Mouse (Mus musculus) megakaryocyte, embryonic 14.5 days (primary cell): ENCODE results near the gene Hist1h3h. TPM values are rescaled to one million over a fixed set of nuclear protein-coding genes. Genes with fewer than 3 reads are reported as not detected.
A peak's percentile ranks its signal among the peaks of the same experiment; 100 is the strongest.
"Not testable (repeated sequence)": the region's sequence is repeated elsewhere in the genome, so short reads cannot be mapped to it uniquely, and the experiment has no call there.

Source experiments
- H3K27me3 ChIP-seq: replicated peaks from 2 replicates; pipeline ENCODE3; 2012; ENCODE audit warnings: inconsistent platforms
- H3K36me3 ChIP-seq: replicated peaks from 2 replicates; pipeline ENCODE3; 2012; ENCODE audit warnings: low read length, inconsistent platforms, mixed read lengths
- H3K4me1 ChIP-seq: 2 replicates; pipeline ENCODE4 v1.6.1; 2012; ENCODE audit warnings: inconsistent platforms
- H3K4me3 ChIP-seq: replicated peaks from 2 replicates; pipeline ENCODE3; 2012; ENCODE audit warnings: moderate library complexity, mild to moderate bottlenecking, inconsistent platforms
- H3K9me3 ChIP-seq: 2 replicates; pipeline ENCODE4 v1.6.1; 2012; ENCODE audit warnings: inconsistent platforms
- FLI1 ChIP-seq: IDR thresholded peaks from 2 replicates; pipeline ENCODE4 v1.6.1; 2012; ENCODE audit warnings: low read length, inconsistent platforms, mixed read lengths
- GATA1 ChIP-seq: IDR thresholded peaks from 3 replicates; pipeline ENCODE4 v1.6.1; 2012; ENCODE audit warnings: mixed read lengths, low read length, inconsistent platforms, borderline replicate concordance
- polyA plus RNA-seq: library from polyadenylated mRNA; stranded (reverse); fragments of >175 nt; gene quantifications from 2 replicates; pipeline ENCODE4 v1.2.3, GENCODE M21; 2012; ENCODE audit warnings: low replicate concordance; ENCODE audit not compliant: insufficient read depth

Gene Hist1h3h
- polyA plus RNA-seq, 1 experiment = 72.9 TPM

DNA sequence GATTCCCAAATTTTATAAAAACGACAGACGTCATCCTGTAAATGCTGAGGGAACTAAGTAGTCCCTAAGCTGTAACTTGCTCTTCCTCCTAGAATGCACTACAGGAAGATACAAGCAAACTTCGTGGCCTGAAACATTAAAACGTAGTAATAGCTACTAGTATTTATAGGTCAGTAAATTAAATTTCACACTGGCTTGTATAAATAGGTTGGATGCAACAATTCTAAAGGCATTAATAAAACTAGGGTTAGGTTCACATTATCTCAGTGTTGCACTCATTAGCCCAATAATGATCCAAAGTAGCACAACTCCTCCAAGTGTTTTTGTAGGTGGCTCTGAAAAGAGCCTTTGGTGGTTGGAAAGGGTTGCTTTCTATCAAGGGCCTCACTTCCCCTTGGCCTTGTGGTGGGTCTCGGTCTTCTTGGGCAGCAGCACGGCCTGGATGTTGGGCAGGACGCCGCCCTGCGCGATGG is 35.6 kb downstream of the Hist1h3h start:
- TF ChIP-seq FLI1 = no peak
- TF ChIP-seq GATA1 = no peak
- no peaks in the 10 kb centered on the region for H3K36me3 ChIP-seq
- no peaks in the 10 kb centered on the region for H3K9me3 ChIP-seq
- H3K4me3 ChIP-seq = peak overlapping the region; percentile 86
- H3K27me3 ChIP-seq = no peaks in the 10 kb centered on the region
- peaks cover 54% of the 10 kb centered on the region for H3K4me1 ChIP-seq

DNA sequence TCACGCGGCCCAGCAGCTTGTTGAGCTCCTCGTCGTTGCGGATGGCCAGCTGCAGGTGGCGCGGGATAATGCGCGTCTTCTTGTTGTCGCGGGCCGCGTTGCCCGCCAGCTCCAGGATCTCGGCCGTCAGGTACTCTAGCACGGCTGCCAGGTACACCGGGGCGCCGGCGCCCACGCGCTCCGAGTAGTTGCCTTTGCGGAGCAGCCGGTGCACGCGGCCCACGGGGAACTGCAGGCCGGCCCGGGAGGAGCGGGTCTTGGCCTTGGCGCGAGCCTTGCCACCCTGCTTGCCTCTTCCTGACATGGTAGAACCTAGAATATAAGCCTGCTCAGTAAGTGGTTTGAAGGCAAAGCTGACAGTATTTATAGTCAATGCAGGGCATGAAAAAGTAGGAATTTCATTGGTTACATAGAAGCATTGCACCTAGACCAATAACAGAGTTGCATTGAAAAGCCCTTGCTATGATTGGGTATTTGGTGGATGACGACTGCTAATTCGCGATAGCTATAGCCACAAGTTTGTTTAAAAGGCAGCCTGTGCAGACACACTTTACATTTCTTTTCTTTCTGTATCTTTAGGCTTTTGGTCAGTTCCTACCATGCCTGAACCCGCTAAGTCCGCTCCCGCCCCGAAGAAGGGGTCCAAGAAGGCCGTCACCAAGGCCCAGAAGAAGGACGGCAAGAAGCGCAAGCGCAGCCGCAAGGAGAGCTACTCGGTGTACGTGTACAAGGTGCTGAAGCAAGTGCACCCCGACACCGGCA is 36.2 kb downstream of the Hist1h3h start, which contains the start of the genes Hist1h2ak and Hist1h2bn:
Gene Hist1h2ak (minus strand): TSS at position 304 of the 762 bp plus-strand sequence.
Gene Hist1h2bn (plus strand): TSS at position 600 of the 762 bp plus-strand sequence.
- not testable (repeated sequence) for H3K27me3 ChIP-seq

DNA sequence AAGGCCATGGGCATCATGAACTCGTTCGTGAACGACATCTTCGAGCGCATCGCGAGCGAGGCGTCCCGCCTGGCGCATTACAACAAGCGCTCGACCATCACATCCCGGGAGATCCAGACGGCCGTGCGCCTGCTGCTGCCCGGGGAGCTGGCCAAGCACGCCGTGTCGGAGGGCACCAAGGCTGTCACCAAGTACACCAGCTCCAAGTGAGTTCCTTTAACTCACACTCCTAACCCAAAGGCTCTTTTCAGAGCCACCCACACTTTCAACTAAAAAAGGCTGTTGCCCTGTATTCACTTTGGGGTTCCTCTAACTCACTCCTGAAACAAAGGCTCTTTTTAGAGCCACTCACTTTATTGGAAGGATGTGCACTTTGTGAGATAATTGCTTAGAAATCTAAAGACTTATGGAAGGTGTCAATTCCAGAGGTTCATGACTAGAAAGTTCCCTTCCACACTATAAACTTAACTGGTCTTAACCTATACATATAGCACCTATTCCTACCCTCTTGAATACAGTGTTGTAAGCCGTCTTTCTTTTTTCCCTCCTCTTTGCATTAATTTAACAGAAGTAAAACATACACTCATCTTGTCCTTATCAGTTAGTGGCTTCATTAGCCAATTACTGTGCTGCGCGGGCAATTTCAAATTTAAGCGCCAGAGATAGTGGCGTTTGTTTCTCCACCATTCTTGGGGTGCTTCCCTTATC is 37.0 kb downstream of the Hist1h3h start:
- H3K4me3 ChIP-seq = peak overlapping the region; percentile 85
- H3K4me1 ChIP-seq = peaks cover 49% of the 10 kb centered on the region
- H3K27me3 ChIP-seq, H3K9me3 ChIP-seq, H3K36me3 ChIP-seq: not testable (repeated sequence)

More for the DNA sequence above, 36.2 kb downstream of the Hist1h3h start, which contains the start of the genes Hist1h2ak and Hist1h2bn:
- H3K36me3 ChIP-seq, H3K9me3 ChIP-seq: not testable (repeated sequence)
- Histone ChIP-seq H3K4me3 (peak within 1 kb of the TSS; percentile 88), H3K4me1 (peaks cover 51% of the 10 kb centered on the region)

DNA sequence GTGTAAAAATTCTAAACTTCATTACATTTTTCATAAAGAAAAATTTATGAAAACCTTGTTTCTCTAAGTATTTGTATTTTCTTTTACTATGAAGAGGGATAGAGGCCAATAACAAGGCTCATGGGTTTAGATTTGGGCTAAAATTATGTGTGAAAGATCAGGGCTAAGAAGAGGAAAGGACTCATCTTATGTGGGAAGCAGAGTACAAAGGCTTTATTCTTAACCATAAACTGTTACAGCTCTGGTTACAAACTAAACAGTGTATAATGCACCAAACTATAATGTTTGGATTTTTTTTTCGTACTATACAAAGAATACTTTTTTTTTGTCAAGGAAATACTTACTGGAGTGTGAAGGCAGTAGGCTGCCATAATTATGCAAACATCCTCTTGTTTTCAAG is 38.2 kb downstream of the Hist1h3h start:
- H3K4me3 ChIP-seq = no peak overlapping the region
- peaks cover 36% of the 10 kb centered on the region for H3K4me1 ChIP-seq
- no peaks in the 10 kb centered on the region for H3K9me3 ChIP-seq
- TF ChIP-seq GATA1 = no peak
- TF ChIP-seq FLI1 = no peak
- H3K27me3 ChIP-seq = no peaks in the 10 kb centered on the region
- no peaks in the 10 kb centered on the region for H3K36me3 ChIP-seq

Other genes starting within 250 kb of the Hist1h3h start
- 0.92 TPM in 1 of 2 replicates, not detected in the other for gene Nkapl, start 249.2 kb upstream of the Hist1h3h start, polyA plus RNA-seq
- not detected in 2 replicates for gene Zkscan4, start 238.8 kb upstream of the Hist1h3h start, polyA plus RNA-seq
- not detected in 2 replicates for gene Gm10065, start 238.2 kb upstream of the Hist1h3h start, polyA plus RNA-seq
- 0.04 TPM in 1 of 2 replicates, not detected in the other for gene AK157302, start 222.4 kb upstream of the Hist1h3h start, polyA plus RNA-seq
- gene Gm11273, start 216.2 kb upstream of the Hist1h3h start, polyA plus RNA-seq = 6.5 and 41.0 TPM in 2 replicates
- gene Zkscan8, start 186.5 kb upstream of the Hist1h3h start, polyA plus RNA-seq = 0.20 TPM in 1 of 2 replicates, not detected in the other
- not detected in 2 replicates for gene Olfr1366, start 174.9 kb upstream of the Hist1h3h start, polyA plus RNA-seq
- gene Olfr1535, start 157.8 kb upstream of the Hist1h3h start, polyA plus RNA-seq = not detected in 2 replicates
- gene Olfr1364, start 135.9 kb upstream of the Hist1h3h start, polyA plus RNA-seq = 0.10 TPM in 1 of 2 replicates, not detected in the other
- not detected in 2 replicates for gene Olfr1362, start 103.6 kb upstream of the Hist1h3h start, polyA plus RNA-seq
- not detected in 2 replicates for gene Olfr11, start 75.1 kb upstream of the Hist1h3h start, polyA plus RNA-seq
- gene Olfr1361, start 54.3 kb upstream of the Hist1h3h start, polyA plus RNA-seq = not detected in 2 replicates
- gene Olfr1360, start 40.3 kb upstream of the Hist1h3h start, polyA plus RNA-seq = not detected in 2 replicates
- not detected in 2 replicates for gene Olfr1359, start 19.5 kb upstream of the Hist1h3h start, polyA plus RNA-seq
- gene Hist1h2bl, start 1.5 kb upstream of the Hist1h3h start, polyA plus RNA-seq = 3.6 TPM in 1 of 2 replicates, not detected in the other
- 46.8 and 88.4 TPM in 2 replicates for gene Hist1h2ai, start 1.2 kb upstream of the Hist1h3h start, polyA plus RNA-seq
- 7.3 TPM in 1 of 2 replicates, not detected in the other for gene Hist1h2bm, start 4.4 kb downstream of the Hist1h3h start, polyA plus RNA-seq
- gene Hist1h4j, start 17.4 kb downstream of the Hist1h3h start, polyA plus RNA-seq = 5.0 and 5.5 TPM in 2 replicates
- 53.8 and 106 TPM in 2 replicates for gene Hist1h4k, start 32.8 kb downstream of the Hist1h3h start, polyA plus RNA-seq
- 18.0 and 72.9 TPM in 2 replicates for gene Hist1h2ak, start 36.2 kb downstream of the Hist1h3h start, polyA plus RNA-seq
- gene Hist1h2bn, start 36.5 kb downstream of the Hist1h3h start, polyA plus RNA-seq = 7.1 TPM in 1 of 2 replicates, not detected in the other
- 3.0 TPM in 1 of 2 replicates, not detected in the other for gene Hist1h1b, start 63.0 kb downstream of the Hist1h3h start, polyA plus RNA-seq
- 50.5 and 69.6 TPM in 2 replicates for gene Hist1h3i, start 65.7 kb downstream of the Hist1h3h start, polyA plus RNA-seq
- 22.2 and 79.5 TPM in 2 replicates for gene Hist1h2an, start 69.6 kb downstream of the Hist1h3h start, polyA plus RNA-seq
- gene Hist1h2bp, start 69.8 kb downstream of the Hist1h3h start, polyA plus RNA-seq = 4.6 and 20.3 TPM in 2 replicates
- gene Hist1h2bq, start 92.5 kb downstream of the Hist1h3h start, polyA plus RNA-seq = 83.2 and 173 TPM in 2 replicates
- not detected in 2 replicates for gene Hist1h2ao, start 92.8 kb downstream of the Hist1h3h start, polyA plus RNA-seq
- 91.9 TPM in 1 of 2 replicates, not detected in the other for gene Hist1h4m, start 94.1 kb downstream of the Hist1h3h start, polyA plus RNA-seq
- gene Hist1h4n, start 114.5 kb downstream of the Hist1h3h start, polyA plus RNA-seq = 88.8 and 245 TPM in 2 replicates
- gene Hist1h2ap, start 115.8 kb downstream of the Hist1h3h start, polyA plus RNA-seq = 10,971 and 11,665 TPM in 2 replicates
- gene Hist1h2br, start 116.1 kb downstream of the Hist1h3h start, polyA plus RNA-seq = 74.1 and 174 TPM in 2 replicates
- gene Zfp184, start 227.4 kb downstream of the Hist1h3h start, polyA plus RNA-seq = not detected in 2 replicates